Mouse (Mus musculus) neutrophil, adult 65 days (primary cell): ENCODE results near the gene Fam81b. TPM values are rescaled to one million over a fixed set of nuclear protein-coding genes. Genes with fewer than 3 reads are reported as not detected.

Source experiments
- total RNA-seq: library from RNA; stranded (reverse); gene quantifications from 2 replicates; pipeline ENCODE4 v1.2.4, GENCODE M21; 2023

Gene Fam81b
- not detected in 2 replicates for total RNA-seq

GRCm38 (mm10) chr13:76304637-76305122 is at the start of gene Fam81b:
Fam81b (minus strand) TSS chr13:76305072.

Other genes starting within 250 kb of the Fam81b start
- gene Gpr150, start 248.1 kb downstream of the Fam81b start, total RNA-seq = not detected in 2 replicates
- gene Arsk, start 206.4 kb downstream of the Fam81b start, total RNA-seq = 5.8 and 8.7 TPM in 2 replicates
- 5.3 and 6.2 TPM in 2 replicates for gene Ttc37, start 206.3 kb downstream of the Fam81b start, total RNA-seq
- 139 and 249 TPM in 2 replicates for gene Mctp1, start 79.5 kb upstream of the Fam81b start, total RNA-seq